Mouse (Mus musculus) neural tube, embryonic 10.5 days (tissue): ENCODE results near the gene Megf11.
"Not testable (repeated sequence)": the region's sequence is repeated elsewhere in the genome, so short reads cannot be mapped to it uniquely, and the experiment has no call there.

Experiments
- DNase-seq: peaks from one replicate; pipeline ENCODE4 v3.0.0-alpha.2; 2017; ENCODE audit warnings: low spot score; ENCODE audit errors: extremely low spot score

Gene Megf11

DNA sequence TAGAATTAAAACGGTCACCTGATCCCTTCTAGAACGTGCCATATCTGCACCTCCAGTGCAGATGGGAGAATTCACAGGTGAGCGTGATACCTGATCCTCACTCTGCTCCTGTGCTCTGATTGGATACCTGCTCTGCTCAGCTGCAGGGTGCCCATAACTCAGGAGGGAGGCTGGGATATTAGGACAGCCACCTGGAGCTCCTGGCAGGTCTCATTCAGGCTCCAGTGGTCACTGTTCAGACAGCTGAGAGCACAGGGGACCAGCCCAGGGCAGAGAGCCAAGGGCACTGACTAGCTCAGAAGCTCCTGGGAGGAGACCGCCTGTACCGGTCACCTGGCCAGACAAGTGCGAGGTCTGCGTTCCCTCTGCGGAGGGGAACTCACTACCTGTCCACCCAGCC lies 80.7 kb downstream of the Megf11 start:
- DNase-seq, result no peak

DNA sequence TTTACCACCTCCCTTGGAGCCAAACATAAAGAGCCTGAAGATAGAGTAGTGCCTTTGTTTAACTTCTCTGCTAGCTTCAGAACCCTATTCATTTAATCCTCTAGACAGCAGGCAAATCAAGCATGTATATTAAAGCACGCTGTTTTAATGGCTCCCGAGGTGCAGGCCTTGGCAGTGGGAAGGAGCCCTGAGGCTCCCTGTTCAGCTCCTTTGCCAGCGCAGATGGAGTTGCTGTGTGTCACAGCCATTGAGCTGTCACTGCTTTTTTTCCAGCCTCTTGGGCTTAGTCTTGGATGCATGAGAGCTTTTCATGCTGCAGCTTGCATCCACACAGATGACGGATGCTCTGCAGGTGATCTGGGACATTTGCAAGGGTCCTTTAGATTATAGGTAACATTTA lies 81.1 kb downstream of the Megf11 start:
- DNase-seq, result no peak

DNA sequence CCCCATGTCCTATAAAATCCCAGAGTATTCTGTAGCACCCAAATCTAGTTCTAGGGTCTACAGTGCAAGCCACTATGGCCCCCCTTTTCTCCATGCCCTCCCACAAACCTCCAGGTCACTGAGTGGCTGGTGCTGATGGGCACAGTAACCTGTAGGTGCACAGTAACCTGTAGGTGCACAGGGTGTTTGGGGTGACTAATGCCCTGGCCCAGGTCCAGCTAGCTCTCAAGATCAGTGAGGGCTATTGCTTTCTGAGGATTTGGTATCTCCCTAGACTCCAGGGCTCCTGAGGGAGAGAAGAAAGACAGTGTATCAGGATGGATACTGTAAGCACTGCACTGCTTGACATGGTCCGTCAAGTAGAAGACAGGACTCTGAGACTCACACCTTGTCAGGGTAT lies 85.4 kb downstream of the Megf11 start:
- no peak for DNase-seq

DNA sequence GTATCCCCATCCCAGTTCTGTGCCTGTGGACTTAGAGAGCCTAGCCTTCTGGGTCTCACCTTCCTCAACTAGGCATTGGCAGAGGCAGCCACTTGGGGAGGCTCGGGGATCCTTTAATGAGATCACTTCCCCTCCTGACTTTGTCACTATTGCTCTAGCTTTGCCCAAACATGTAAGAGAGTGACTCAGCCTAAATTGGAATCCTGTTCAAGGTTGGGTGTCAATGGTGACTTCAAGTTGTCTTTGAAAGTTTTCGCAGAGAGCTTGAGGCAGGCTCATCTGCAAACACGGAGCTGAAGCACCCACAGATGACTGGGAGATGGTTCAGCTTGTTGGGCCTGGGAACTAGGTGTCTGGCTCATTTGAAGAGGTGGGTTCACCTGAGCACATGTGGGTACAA lies 85.9 kb downstream of the Megf11 start:
- no peak for DNase-seq

DNA sequence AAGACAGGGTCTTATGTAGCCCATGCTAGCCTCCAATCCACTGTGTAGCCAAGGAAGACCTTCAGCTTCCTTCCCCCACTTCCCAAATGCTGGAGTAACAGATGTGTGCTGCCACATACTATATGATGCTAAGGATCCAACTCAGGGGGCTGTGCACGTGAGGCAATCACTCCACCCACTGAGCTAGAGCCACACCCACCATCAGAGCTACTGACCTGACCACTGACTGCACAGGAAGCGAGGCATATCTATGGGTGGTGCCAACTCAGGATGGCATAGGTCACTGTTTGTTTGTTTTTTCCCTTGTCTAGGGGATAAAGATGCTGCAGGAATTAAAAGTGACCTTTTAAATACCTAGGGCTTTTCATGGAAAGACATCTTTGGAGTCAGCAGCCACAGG lies 86.7 kb downstream of the Megf11 start:
- DNase-seq, result no peak

DNA sequence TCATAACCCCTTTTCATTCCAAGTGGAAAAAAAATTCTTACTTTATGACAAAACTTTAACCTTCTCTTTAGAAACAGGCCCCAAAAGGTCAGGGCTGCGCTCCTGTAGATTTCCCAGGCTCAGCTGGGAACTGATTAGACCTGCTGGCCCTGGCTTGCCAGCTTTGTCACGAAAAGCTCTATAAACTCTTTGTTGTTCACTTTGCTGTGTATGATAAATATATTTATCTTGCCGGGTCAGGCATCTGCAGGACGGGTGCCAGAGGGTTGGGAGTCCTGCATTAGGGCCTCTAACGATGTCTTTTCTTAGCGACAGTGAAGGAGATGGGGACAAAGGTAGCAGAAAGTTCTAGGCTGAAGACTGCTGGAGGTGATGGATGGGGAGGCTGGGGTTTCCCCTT lies 87.3 kb downstream of the Megf11 start:
- DNase-seq, result no peak

DNA sequence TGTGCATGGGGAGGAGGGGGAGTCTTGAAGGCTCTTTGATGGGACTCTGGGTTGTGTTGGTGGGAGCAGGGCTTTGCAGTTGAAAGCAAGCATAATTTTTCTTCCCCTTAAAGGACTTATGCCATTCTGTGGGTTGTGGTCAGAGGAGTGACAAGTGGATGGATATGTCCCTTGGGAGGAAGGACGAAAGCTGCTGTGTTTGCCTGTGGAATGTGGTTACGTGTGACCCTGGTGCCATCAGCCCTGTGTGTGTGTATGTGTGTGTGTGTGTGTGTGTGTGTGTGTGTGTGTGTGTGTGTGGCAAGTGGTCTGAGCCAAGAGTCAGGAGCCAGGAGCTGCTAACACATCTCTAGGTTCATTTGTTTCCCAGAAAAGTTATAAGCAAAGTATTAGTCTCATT lies 87.7 kb downstream of the Megf11 start:
- DNase-seq, result peak; percentile 34

DNA sequence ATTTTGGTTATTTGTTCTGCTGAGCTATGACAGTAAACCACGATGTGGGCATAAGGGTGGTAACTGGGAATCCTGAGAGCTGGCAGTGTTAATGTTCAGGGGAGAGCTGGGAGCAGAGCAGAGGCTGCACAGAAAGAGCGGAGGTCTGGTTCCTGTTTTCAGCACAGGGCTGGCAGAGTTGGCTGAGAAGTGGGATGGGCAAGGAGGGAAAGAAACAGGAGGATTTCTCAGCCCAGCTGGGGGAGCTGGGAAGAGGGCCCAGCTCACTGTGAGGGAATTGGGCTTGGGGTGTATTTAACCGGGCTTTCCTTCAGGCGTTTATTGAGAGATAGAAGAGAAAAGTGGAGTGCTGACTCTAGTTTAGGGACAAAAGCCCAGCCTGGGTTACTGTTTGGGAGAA lies 88.3 kb downstream of the Megf11 start:
- no peak for DNase-seq

DNA sequence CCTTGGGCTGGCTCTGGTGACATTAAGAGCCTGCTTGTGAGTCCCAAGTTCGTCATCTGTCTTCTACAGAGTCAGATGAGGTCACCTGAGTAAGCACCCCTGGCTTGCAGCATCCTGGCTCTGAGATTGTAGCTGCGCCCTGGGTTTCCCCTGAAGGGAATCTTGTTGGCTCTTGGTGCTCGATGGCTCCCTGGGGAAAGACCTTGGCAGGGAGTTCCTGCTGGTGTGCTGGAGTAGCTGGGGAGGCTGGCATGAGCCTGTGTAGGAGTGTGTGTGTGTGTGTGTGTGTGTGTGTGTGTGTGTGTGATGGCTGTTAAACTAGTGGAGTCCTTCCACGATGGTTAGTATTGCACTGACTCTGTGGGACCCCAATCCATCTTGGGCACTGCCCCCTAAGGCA lies 88.7 kb downstream of the Megf11 start:
- DNase-seq, result no peak

DNA sequence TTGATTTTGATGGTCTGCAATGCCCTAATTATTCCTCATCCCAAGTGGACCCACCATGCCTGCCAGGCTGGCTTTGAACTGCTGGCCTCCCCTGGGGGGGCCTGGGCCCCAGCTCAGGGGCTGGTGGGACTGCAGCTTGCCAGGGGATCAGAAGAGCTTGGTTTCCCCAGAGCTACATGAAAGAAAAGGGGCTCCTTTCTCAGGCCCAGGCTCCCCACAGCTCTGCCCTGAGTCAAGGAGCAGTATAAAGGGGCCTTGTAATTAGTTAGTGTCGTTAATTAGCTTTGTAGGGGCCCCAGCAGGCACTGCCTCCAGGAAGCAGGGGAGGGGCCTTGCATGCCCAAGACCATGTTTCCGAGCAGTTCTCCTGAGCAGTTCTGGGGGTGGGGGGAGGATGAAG lies 90.5 kb downstream of the Megf11 start:
- DNase-seq, result no peak

DNA sequence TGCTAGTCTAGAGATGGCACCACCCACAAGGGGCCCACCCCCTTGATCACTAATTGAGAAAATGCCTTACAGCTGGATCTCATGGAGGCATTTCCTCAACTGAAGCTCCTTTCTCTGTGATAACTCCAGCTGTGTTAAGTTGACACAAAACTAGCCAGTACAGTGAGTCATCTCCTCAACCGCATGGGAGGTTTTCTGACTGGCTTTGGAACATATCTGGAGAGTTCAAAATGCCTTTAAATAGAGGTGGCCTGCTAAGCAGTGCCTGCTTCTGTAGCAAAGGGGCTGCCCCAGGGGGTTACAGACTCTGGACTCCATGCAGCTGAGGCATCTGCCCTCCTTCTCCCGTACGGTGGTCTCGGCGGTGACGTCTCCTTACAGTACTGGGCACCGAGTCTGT lies 92.0 kb downstream of the Megf11 start:
- not testable (repeated sequence) for DNase-seq

DNA sequence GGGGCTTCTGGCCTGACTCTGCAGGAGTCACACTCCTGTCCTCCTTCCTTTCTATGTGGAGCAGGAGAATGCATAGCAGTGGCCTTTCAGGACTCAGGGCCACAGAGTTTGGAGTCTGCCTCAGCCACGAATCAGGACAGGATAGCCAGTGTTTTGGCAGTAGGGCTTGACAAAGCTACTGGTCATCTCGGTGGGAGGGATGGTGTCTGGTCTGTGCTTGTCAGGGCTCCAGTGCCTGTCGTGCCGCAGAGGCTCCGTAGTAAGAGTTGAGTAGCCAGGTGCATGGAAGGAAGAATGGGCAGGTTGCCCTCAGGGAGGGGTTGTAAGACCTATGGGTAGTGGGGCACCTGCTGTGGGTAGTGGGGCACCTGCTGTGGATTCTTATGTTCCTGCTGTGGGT lies 96.7 kb downstream of the Megf11 start:
- DNase-seq, result no peak

DNA sequence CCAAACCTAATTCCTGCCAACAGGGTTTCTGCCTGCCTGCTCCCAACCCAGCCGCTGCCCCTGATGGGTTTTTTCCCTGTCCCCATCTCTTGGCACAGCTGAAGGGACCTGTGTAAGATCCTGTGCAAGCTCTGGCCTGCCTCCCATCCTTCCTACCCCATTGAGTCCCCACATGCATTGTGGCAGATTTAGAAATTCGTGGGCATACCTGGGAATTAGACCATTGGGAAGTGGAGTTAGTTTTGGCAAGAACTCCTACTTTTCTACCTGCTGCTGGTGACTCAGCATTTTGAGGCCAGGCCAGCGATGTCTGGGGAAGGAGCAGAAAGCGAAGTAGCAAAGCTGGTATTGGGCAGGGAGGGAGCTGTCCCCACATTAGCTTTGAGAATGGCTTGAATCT lies 102.0 kb downstream of the Megf11 start:
- no peak for DNase-seq

DNA sequence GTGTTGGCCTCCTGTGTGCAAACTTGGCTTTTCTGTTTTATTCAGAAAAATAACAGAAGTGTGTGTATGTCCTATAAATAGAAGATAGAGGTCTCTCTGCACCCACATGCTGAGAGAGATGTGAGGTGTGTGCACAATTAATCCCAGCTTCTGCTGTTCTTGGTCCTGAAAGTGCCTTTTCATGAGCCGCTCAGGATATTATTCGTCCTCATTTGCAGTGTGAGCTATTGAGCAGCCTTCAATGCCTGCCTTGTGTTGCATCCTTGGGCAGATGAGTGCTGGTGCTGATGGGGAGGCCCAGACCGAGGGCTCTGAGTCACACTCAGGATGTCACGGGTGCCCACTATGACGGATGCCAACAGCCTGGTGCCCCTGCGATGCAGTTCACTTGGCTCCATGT lies 109.2 kb downstream of the Megf11 start:
- no peak for DNase-seq

DNA sequence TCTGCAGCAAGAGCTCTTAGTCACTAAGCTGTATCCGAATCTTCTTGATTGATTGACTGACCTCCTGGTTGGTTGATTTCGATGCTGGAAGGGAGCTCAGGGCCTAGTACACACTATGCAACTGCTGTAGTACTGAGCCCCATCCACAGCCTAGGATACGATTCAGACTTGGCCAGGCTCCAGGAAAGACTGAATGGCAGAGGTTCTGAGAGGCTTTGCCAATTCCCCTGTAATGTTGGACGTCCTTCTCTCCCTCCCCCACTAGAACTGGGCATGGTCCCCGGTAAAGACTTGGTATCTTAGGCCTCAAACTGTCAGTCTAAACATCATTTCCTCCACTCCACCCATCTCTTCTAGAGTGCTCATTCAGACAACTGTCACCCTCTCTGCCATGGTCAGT lies 113.5 kb downstream of the Megf11 start:
- no peak for DNase-seq

DNA sequence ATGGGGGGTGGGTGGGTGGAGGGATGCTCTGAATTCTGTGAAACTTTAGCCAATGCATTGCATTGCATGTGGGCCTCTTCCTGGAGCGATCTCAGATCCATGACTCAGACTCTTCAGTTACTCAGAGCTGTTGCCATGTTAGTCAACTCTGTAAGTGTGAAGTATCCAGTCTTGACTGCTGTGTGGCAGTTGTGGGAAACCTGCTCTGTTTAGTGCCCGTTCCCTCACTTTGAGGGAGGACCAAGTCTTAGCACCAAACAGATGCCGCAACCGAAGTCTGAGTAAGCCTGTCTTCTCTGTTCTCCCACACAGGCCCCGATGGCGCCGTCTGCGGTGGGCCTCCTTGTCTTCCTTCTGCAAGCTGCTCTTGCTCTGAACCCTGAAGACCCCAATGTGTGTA lies 115.8 kb downstream of the Megf11 start:
- DNase-seq, result no peak

DNA sequence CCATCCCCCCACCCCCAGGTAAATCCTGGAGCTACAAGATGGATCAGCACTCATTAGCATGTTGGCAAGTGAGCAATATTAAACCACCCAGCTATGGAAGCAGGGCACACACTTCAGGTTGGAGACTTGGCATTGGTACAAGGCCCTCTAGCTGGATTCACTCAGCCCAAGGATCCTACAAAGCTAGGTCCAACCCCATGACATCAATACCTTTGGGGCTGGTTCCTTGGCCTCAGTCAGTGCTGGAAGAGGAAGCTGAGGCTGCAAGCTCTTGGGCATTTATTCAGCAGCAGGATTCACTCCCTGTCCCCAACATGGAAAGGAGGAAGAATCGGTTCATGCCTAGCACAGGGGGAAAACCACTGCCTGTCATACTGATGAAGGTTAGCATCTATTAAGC lies 118.6 kb downstream of the Megf11 start:
- no peak for DNase-seq

DNA sequence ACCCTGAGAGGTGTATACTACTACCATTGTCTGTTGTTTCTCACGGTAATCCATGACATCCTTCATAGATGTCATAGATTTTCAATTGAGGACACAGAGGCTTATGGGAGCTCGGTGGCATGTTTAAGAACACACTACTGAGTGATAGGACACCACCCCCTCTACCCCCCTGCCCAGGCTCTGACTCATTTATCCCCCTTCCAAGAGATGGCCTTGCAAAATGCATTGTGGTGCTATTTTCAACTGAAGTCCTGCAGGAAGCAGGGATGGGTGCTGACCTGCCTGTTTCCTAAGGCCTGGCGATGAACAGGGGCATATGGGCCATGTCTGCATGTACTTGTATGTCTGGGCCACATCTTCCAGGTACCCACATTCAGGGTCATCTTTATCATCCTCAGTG lies 119.0 kb downstream of the Megf11 start:
- no peak for DNase-seq

DNA sequence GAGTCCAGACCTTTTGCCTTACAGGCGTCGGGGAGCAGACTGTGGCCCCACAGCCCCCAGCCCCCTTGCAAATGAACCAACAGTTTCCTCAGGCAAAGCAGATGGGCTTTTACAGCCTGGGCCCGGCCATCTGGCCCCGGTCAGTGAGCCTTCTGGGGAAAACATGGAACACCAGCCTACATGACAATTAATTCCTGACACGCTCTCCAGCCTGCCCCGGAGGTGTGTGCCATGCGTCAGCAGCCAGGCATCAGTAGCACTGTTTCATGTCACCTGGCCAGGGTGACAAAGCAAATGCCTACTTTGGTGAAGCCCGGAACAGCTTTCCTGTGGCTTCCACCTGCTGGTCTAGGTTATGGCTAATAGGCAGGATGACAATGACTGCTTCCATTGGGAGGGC lies 119.5 kb downstream of the Megf11 start:
- DNase-seq, result no peak

DNA sequence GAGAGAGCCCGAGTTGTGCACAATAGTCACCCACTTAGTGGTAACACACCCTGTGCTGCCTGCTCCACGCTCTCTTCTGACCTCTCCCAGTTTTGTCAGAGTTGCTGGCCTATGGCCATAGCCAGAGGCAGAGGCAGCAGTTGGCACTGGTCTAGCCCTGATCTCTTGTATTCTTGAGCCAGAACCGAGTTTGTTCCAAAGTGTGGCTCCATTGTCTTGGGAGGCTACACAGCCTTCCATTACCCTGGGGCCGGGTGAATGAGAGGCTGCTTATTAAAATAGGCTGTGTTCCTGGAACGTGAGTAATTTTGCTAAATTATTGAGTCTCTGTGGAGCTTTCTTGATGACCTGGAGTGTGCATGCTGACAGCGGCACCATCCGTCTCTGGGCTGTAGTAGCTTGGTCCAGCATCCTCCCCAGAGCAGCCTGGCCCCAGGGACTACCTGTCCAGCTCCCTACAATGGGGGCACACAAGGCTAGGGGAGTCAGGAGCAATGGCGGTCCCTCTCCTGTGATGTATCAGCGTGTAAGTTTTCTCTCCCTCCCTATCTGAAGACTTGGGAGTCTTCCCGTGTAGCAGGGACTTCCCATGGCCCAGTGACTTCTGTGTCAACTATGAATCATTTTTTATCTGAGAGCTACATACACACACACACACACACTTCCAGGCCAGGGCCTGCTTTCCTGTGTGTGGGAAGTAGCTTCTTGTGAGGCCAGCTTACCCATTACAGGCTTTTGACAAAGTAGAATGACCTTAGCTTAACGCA lies 121.2 kb downstream of the Megf11 start:
- no peak for DNase-seq

DNA sequence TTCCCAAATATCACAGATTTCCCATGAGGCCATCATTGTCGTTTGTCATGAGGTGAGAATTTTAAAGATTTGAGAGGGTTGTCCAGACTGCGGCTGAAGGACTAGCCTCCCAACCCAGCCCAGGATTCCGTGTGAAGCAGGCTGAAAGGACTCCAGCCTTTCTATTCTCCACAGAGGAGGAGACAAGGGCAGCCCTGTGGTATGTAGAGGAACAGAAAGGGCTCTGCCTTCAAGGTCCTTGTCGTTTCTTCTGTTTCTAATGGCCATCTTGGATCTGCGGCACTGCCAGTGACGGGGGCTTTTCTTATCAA lies 121.7 kb downstream of the Megf11 start:
- DNase-seq, result no peak

DNA sequence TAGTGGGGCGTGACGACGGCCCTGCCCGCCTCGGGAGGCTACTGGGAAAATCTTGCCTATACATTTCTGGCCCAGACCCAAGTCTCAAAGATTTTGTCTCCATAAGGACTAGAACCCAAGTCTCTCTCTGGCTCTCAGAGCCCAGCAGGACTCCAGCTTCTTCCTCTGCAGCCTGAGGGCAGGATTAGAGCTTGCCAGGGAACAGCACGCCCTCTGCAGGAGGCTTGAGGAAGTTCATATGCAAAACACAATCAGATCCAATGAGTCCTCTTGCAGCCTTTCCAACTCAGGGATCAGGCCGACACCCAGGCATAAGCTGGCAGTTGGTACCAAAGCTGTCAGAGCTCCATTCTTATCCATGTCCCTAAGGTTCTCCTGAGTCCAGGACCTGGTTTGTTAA lies 122.6 kb downstream of the Megf11 start:
- DNase-seq, result no peak

DNA sequence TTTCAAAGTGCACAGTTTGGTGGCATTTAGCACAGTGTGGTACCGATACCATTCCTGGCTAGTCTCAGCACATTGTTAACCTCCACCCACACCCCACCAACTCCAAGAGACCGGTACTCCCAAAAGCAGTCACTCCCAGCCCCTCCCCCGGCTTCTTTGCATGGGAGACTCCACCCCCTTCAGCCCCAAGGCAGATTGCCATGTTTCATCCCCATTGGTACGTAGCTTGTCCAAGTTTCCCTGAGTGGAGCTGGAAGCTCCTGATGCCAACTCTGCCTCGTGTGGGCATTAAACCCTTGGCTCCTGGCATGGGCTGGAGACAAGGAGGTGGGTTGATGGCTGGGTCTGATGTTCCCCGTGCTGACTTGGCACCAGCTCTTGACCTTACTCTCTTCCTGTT lies 129.4 kb downstream of the Megf11 start:
- no peak for DNase-seq
